Mouse (Mus musculus) layer of hippocampus, adult 8-10 months (tissue): ENCODE results near the gene Pja2. TPM values are rescaled to one million over a fixed set of nuclear protein-coding genes. Genes with fewer than 3 reads are reported as not detected.
"Not testable (repeated sequence)": the region's sequence is repeated elsewhere in the genome, so short reads cannot be mapped to it uniquely, and the experiment has no call there.

Source experiments
- DNase-seq, 2 experiments: peaks; one replicate each; pipeline ENCODE4 v3.0.0; 2022; ENCODE audit warnings: low spot score in 2 of 2
- total RNA-seq, 4 experiments: library from RNA; stranded (reverse); gene quantifications; 2 replicates each; pipeline ENCODE4 v1.2.4; 2022

Pja2 gene
- total RNA-seq = 100 to 1,000 TPM; 410 to 478 (median 439) TPM

- DNase-seq = peak; percentile 99 to 100
Measured at GRCm38 (mm10) chr17:64331898-64332769, at the start of gene Pja2. Pja2 (minus strand) TSS chr17:64331916.

DNA sequence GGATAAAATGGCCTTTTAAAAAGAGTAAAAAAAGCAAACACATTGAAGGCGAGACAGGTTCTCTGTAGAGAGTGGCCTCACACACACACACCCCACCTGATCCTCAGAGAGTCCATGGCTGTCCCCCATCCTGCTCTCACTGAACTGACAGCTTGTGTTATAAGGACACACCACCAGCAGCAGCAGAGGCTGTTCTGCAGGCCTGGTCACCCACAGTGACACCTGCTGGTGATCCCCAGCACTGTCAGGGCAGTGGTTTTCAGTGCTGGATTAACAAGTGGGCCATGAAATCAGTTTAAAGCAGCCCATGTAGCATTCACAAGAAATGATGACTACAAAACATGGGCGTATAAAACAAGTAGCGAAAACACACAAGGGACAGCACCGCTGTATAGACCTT lies 43.6 kb upstream of the Pja2 start:
- peak; percentile 49 to 71 for DNase-seq

DNA sequence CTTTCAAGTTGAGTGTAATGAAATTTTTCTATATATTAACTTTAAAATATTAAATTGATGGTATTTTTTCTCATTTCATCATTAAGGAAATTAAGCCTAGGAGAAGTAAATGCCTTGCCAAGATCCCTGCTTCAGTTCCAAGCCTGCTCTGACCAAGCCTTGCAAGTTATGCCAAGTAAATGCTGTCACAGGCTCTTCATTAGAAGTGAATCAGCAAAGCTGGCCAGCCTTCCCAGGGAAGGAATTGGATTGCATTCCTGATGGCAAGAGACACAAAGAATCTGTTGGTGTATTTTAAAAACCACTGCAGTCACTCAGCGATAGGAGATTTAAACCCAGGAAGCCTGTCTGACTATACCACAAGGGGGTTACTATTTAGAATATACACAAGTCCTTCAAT lies 32.0 kb upstream of the Pja2 start:
- DNase-seq = peak; percentile 46 to 57

GRCm38 (mm10) chr17:64362570-64362969 lies 30.9 kb upstream of the Pja2 start:
- peak in 1 of 2 experiments; percentile 9 for DNase-seq

DNA sequence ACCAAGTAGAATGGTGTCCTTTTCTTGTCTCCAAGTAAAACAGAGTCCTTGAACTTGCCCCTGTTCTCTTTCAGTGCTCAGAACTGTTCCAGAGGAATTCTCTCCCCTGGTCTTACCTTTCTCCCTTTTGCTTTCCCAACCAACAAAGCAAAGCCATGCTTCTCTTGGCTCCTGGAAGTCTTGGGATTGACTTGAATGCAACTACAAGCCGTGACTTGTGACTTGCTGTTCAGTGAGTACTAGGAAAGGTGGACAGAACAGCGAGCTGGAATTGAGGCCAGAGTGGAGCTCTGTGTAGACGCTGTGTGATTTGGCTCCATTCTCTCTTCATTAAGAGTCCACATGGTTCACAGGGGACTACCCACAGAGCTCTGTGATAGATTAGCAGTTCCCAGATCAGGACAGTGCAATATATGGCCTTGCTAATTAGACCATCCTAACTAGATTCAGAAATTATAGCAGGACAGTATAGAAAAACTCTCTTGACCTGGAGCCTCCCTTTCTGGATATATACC lies 30.3 kb upstream of the Pja2 start:
- DNase-seq = no peak

DNA sequence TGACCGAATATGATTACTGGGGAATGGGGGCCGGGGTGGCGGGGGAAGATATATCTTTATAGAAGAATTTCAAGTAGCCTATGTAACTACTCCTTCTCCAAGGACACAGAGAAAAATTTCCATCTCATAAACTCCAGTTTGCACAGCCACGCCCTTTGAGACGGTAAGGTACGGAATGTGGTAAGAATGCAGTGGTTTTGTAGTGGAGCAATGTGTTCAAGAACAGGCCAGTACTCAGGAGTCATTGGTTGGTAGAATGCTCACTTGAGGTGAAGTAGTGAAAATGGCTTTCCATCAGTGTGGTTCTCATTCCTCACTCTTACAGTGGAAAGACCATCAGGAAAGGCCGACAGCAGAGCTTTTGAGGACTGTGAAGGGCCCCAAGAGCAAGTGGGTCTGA lies 22.2 kb upstream of the Pja2 start:
- no peak for DNase-seq

DNA sequence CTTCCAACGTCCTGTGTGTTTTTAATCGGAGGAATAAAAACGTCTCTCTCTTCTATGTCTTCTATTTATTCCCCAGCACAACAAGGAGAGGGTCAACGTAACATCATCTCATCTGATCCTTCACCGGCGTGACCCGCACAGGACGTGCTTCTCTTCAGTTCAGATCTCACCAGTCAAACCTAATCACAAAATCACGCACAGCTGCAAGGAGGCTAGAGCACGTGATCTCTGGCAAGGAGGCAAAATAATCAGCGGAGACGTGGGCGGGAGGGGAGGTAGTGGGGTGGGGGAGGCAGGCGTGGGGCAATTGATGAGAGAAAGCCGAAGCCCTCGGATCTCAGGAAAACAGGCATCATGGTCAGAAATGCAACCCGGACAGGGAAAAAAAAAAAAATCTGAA lies 14.4 kb upstream of the Pja2 start:
- no peak for DNase-seq

DNA sequence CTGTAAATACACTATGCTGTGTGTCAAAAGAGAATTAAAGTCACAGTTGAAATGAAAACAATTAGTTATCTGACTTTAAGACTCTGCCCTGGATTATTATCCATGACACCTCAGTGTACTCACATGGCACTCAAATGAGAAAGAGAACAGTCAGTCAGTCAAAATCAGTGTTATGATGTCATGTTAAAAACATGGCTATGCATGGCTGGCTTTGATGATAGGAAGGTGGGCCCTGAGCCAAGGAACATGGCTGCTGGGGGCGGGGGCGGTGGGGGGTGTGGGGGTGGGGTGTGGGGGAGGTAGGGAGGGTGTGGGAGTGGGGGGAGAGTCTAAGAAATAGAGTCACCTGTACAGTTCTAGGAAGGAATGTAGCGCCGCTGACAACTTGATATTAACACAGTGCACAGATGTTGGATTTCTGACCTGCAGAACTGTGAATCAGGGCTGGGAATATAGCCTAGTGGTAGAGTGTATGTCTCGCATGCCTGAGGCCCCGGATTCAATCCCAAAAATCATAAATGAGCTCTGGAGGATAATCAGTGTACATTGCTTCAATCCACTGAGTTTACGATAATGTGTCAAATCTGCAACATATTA lies 13.0 kb upstream of the Pja2 start:
- no peak for DNase-seq

DNA sequence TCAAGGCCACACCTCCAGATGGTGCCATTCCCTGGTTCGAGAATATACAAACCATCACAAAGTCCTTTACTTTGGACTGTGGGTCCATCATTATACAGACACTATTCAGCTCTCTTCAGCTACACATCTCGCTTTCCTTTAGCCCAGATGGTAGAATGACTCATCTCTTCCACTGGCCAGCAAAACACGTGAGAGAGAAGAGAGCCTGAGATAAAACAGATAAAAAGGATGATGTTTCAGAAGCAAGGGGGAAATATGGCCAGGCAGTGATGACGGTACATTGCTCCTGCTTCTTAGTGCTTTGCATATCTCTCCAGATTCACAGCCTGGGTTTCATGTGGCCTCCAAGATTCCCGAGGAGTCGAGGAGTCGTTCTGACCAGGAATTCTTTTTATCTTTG lies 10.0 kb upstream of the Pja2 start:
- DNase-seq = no peak

DNA sequence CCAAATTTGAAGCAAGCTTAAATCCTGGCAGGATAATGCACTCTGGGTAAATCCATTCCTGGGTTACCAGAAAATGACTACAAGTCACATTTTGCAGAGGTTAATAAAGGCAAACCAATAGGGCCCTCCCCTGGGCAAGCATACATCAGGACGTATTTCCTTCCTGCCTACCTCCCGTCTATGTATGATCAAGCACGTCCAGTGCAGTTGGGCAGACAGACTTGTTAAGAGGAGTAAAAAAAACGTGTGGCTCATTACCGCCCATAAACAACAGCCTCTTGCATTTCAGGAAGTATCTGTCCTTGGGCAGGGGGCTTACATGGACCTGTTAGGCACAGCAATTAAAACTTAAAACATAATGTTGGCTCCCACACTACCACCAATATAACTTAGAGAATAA lies 8.0 kb upstream of the Pja2 start:
- DNase-seq = no peak

DNA sequence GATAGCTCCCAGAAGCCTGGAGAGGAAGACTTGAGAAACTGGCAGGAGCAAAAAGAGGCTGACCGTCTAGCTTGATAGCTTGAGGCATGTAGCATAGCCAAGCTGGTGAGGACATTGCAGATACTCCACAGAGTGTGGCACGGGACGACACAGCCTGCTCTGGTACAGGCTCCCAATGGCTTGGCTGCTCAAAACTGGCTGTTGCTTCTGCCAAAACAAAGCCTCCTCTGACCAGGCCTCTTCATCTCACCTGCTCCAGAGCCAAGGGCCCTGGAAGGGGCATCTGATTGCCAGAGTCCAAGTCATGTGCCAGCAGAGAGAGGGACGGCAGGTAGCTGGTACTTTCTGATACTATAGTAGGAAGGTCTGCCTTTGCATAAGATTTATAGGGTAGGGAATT lies 5.5 kb upstream of the Pja2 start:
- no peak for DNase-seq

- DNase-seq = no peak
Measured at GRCm38 (mm10) chr17:64333956-64334355, 2.2 kb upstream of the Pja2 start.

GRCm38 (mm10) chr17:64332770-64333096 lies 1.0 kb upstream of the Pja2 start:
- no peak for DNase-seq

- DNase-seq = peak in 1 of 2 experiments; percentile 22
Measured at GRCm38 (mm10) chr17:64331291-64331897, 322 bp downstream of the Pja2 start.

- no peak for DNase-seq
Measured at GRCm38 (mm10) chr17:64330885-64331284, 831 bp downstream of the Pja2 start.

GRCm38 (mm10) chr17:64324556-64324955 lies 7.2 kb downstream of the Pja2 start:
- no peak for DNase-seq

GRCm38 (mm10) chr17:64315428-64315827 lies 16.3 kb downstream of the Pja2 start:
- DNase-seq = no peak

DNA sequence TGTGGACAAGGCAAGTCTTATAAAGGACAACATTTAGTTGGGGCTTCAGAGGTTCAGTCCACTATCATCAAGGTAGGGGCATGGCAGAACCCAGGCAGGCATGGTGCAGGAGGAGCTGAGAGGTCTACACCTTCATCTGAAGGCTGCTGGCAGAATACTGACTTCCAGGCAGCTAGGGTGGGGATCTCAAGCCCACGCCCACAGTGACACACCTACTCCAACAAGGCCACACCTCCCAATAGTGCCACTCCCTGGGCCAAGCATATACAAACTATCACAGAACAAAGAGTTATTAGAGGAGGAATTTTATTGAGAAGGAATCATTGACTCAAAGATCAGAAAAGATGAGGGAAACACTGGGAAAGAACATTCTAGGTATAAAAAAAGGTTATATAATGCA lies 17.2 kb downstream of the Pja2 start:
- DNase-seq = not testable (repeated sequence)

DNA sequence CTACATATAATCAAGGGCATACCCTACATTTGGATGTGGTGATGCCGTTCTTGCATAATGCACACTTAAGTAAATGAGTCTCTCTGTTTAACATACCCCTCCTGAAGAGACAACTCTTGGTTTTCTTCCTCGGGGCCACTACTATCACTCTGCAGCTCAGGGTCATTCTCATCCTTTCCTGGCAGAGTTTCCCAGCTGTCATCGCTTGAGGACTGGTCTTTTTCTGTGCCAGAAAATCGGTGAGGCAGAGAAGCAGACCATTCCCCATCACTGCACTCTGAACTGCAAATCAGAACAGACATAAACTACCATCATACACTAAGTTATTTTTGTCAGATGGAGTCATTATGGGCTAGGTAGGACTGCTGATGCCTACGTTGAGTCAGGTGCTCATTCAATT lies 34.1 kb downstream of the Pja2 start:
- DNase-seq = no peak

GRCm38 (mm10) chr17:64292740-64293139 lies 39.0 kb downstream of the Pja2 start:
- DNase-seq = no peak

DNA sequence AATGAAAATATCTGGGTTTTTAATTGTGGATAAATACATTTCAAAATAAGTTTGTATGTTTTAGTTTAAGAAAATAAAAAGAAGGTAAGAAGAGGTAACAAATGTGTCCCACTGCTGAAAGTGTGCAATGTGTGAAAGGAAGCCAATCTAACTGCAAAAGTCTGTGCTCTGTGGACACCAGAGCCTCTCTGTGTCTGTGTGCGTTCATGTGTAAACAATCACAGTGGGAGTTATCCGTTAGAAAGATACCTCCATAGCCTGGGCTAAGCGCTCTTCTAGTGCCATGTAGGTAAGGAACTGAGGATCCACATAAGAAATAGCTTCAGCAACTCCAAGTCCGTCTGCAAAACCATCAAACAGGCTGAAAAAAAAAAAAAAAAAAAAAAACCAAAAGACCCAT lies 42.0 kb downstream of the Pja2 start:
- no peak for DNase-seq

GRCm38 (mm10) chr17:64288000-64288399 lies 43.7 kb downstream of the Pja2 start:
- no peak for DNase-seq
